Mouse (Mus musculus) C2C12 (cell line): Measurements from ENCODE around the gene Gbp4. TPM values are rescaled to one million over a fixed set of nuclear protein-coding genes. Genes with fewer than 3 reads are reported as not detected.
"Not testable (repeated sequence)": the region's sequence is repeated elsewhere in the genome, so short reads cannot be mapped to it uniquely, and the experiment has no call there.

Source experiments
- H3K27me3 ChIP-seq: one replicate; pipeline ENCODE4 v1.6.1; 2011; ENCODE audit not compliant: control insufficient read depth, insufficient read depth, insufficient read length
- H3K36me3 ChIP-seq: one replicate; pipeline ENCODE4 v1.6.1; 2011; ENCODE audit not compliant: control insufficient read depth, insufficient read depth
- H3K4me3 ChIP-seq: one replicate; pipeline ENCODE4 v1.5.1; 2011; ENCODE audit warnings: mild to moderate bottlenecking, control low read depth; ENCODE audit not compliant: poor library complexity, insufficient read depth, severe bottlenecking
- H3K79me2 ChIP-seq: one replicate; pipeline ENCODE4 v1.6.1; 2011; ENCODE audit not compliant: control insufficient read depth, insufficient read depth
- H3K79me3 ChIP-seq: one replicate; pipeline ENCODE4 v1.6.1; 2011; ENCODE audit warnings: low read depth, control low read depth
- H3ac ChIP-seq: one replicate; pipeline ENCODE3; 2011; ENCODE audit warnings: low read depth; ENCODE audit not compliant: control insufficient read depth, insufficient read length
- CEBPB ChIP-seq: IDR thresholded peaks from one replicate; pipeline ENCODE4 v1.6.1; 2011; ENCODE audit warnings: low read depth, mild to moderate bottlenecking, control low read depth, moderate library complexity
- CTCF ChIP-seq: IDR thresholded peaks from one replicate; pipeline ENCODE4 v1.5.1; 2011; ENCODE audit not compliant: control insufficient read depth, insufficient read depth, insufficient read length
- FOSL1 ChIP-seq: IDR thresholded peaks from one replicate; pipeline ENCODE4 v1.8.0; 2011; ENCODE audit warnings: mild to moderate bottlenecking, low read length; ENCODE audit not compliant: poor library complexity, insufficient read depth, severe bottlenecking
- MAX ChIP-seq: IDR thresholded peaks from one replicate; pipeline ENCODE4 v1.6.1; 2011; ENCODE audit warnings: mild to moderate bottlenecking, control low read depth
- MYOD1 ChIP-seq: IDR thresholded peaks from one replicate; pipeline ENCODE4 v1.6.1; 2011; ENCODE audit warnings: low read depth; ENCODE audit not compliant: control insufficient read depth, insufficient read length
- MYOG ChIP-seq: IDR thresholded peaks from one replicate; pipeline ENCODE4 v1.6.1; 2011; ENCODE audit not compliant: control insufficient read depth, insufficient read length; ENCODE audit errors: extremely low read depth
- USF1 ChIP-seq: IDR thresholded peaks from one replicate; pipeline ENCODE4 v1.6.1; 2011; ENCODE audit warnings: low read depth, mild to moderate bottlenecking, control low read depth, moderate library complexity
- long read RNA-seq, 2 experiments: library from polyadenylated mRNA; unstranded; transcript quantifications; one replicate each; pipeline ENCODE4 v2.0.0; 2019 to 2020
- polyA plus RNA-seq: library from polyadenylated mRNA; unstranded; fragments of >200 nt; fragmentation: generic; extraction: Trizol; gene quantifications from one replicate; pipeline ENCODE4 v1.2.1, GENCODE M21; 2012; ENCODE audit warnings: missing spikeins

Gbp4 gene
- polyA plus RNA-seq: not detected
- long read RNA-seq, experiment 1: 0 reads
- long read RNA-seq, experiment 2: 0 reads

- H3K36me3 ChIP-seq, H3K79me3 ChIP-seq, H3K27me3 ChIP-seq, H3ac ChIP-seq, H3K79me2 ChIP-seq, H3K4me3 ChIP-seq: not testable (repeated sequence)
Observed at GRCm38 (mm10) chr5:105139409-105140088, at the start of gene Gbp4, which contains the start of the genes Gbp9 and Gbp8. Gene Gbp4, minus strand, starts transcription at chr5:105139586. Gene Gbp9, minus strand, starts transcription at chr5:105139539. Gene Gbp8, minus strand, starts transcription at chr5:105139540.

DNA sequence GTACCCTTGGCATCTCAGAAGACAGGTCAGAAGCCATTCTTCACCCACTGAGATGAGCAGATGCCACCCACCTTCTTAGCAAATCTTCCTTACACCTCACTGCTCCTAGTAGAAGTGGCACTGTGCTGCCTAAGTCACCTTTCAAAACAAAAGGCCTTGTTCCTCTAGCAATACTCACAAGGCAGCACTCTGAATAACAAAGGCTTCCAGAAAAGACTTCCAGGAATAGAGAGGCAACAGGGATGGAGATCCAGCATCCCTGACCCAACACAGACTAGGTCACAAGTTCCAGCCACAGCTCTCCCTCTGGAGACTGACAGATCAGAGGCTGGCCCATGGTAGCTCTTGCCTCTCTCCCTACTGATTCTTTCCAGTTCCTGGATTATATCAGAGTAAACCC, 42.1 kb upstream of the Gbp4 start:
- H3K27me3 ChIP-seq: no peaks in the 10 kb centered on the region
- no peaks in the 10 kb centered on the region for H3K79me2 ChIP-seq
- no peaks in the 10 kb centered on the region for H3K36me3 ChIP-seq
- no peak overlapping the region for H3ac ChIP-seq
- H3K79me3 ChIP-seq: no peaks in the 10 kb centered on the region
- TF ChIP-seq MYOG (no peak), FOSL1 (no peak), MYOD1 (no peak), USF1 (no peak), CEBPB (no peak)
- no peak overlapping the region for H3K4me3 ChIP-seq

GRCm38 (mm10) chr5:105156582-105156981, 17.2 kb upstream of the Gbp4 start:
- Histone ChIP-seq H3ac (no peak overlapping the region), H3K4me3 (no peak overlapping the region), H3K36me3 (no peaks in the 10 kb centered on the region), H3K27me3 (no peaks in the 10 kb centered on the region), H3K79me2 (no peaks in the 10 kb centered on the region), H3K79me3 (no peaks in the 10 kb centered on the region)
- TF ChIP-seq CEBPB: no peak
- no peak for TF ChIP-seq MAX
- no peak for TF ChIP-seq USF1
- no peak for TF ChIP-seq FOSL1
- TF ChIP-seq MYOD1: no peak
- TF ChIP-seq MYOG: no peak
- TF ChIP-seq CTCF: no peak

GRCm38 (mm10) chr5:105154049-105154448, 14.7 kb upstream of the Gbp4 start:
- Histone ChIP-seq H3K27me3 (no peaks in the 10 kb centered on the region), H3K36me3 (no peaks in the 10 kb centered on the region), H3K79me2 (no peaks in the 10 kb centered on the region), H3ac (no peak overlapping the region), H3K79me3 (no peaks in the 10 kb centered on the region), H3K4me3 (no peak overlapping the region)
- no peak for TF ChIP-seq CTCF
- TF ChIP-seq FOSL1: no peak
- TF ChIP-seq MYOG: no peak
- peak; percentile 4 for TF ChIP-seq CEBPB

DNA sequence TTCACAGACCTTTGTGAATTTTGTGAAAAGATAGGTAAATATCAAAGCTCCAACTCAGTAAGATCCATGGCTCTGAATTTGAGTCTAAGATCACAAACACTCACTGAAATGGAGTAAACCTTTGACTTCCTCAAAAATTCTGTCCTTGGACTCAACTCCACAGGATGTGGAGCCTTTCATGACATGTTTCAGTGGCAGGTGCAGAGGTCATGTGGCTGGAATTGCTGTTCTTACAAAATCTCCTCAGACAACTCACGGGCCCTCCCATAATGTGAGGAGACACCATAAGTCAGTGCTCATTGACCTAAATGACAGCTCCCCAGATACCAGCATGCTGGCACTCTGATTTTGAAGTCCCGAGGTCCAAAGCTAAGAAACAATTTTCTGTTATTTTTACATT, 8.7 kb upstream of the Gbp4 start:
- not testable (repeated sequence) for H3ac ChIP-seq, H3K79me2 ChIP-seq, H3K27me3 ChIP-seq, H3K4me3 ChIP-seq, H3K79me3 ChIP-seq, H3K36me3 ChIP-seq

GRCm38 (mm10) chr5:105146447-105146846, 7.1 kb upstream of the Gbp4 start:
- no peak overlapping the region for H3ac ChIP-seq
- H3K79me2 ChIP-seq: no peaks in the 10 kb centered on the region
- no peaks in the 10 kb centered on the region for H3K27me3 ChIP-seq
- no peaks in the 10 kb centered on the region for H3K79me3 ChIP-seq
- TF ChIP-seq MYOD1 (no peak), MAX (no peak), CEBPB (no peak), USF1 (no peak), MYOG (no peak), CTCF (no peak), FOSL1 (no peak)
- H3K4me3 ChIP-seq: no peak overlapping the region
- no peaks in the 10 kb centered on the region for H3K36me3 ChIP-seq

GRCm38 (mm10) chr5:105145731-105146130, 6.3 kb upstream of the Gbp4 start:
- not testable (repeated sequence) for H3K36me3 ChIP-seq, H3ac ChIP-seq, H3K79me3 ChIP-seq, H3K79me2 ChIP-seq, H3K27me3 ChIP-seq, H3K4me3 ChIP-seq

- H3K79me3 ChIP-seq, H3K36me3 ChIP-seq: not testable (repeated sequence)
Observed at GRCm38 (mm10) chr5:105140089-105140810, 864 bp upstream of the Gbp4 start.

More at GRCm38 (mm10) chr5:105140089-105140810, 864 bp upstream of the Gbp4 start:
- H3K79me2 ChIP-seq, H3ac ChIP-seq, H3K4me3 ChIP-seq, H3K27me3 ChIP-seq: not testable (repeated sequence)
